Mouse (Mus musculus): Measurements from ENCODE around the gene Adap1.

GRCm38 (mm10) chr5:139311822-139312221 is 13.6 kb downstream of the Adap1 start:
- TF ChIP-seq CTCF (IDR thresholded peaks at IDR 0.05) (no peak), EP300 (IDR thresholded peaks at IDR 0.05) (no peak)
